ENCODE assay signal across 9 mouse cellular contexts in genomic region chr17:35544680-35545079, GRCm38 (mm10). TPM values are rescaled to one million over a fixed set of nuclear protein-coding genes. Genes with fewer than 3 reads are reported as not detected.
DNase-seq lines count a peak whose midpoint lies in the region; ATAC-seq and TF ChIP-seq lines count a peak whose summit lies in the region.
"Had no signal": no experiment of that assay in that cellular context is flagged by ENCODE, and none has a peak within 500 bp of the region (broad histone marks: within the 10 kb centered on the region; RNA-seq: fewer than 3 reads in every experiment).

No protein-coding gene starts in this region.

- 34% methylated on average over 6 of the region's 6 CpGs for WGBS in bone marrow, adult 2 months
- 28% methylated on average over 6 of the region's 6 CpGs for WGBS in lung, postnatal 0 days

- DNase-seq in frontal cortex, postnatal 25 days (ENCODE audit: low spot score in 2 of 2): peak; percentile 38 to 64
- DNase-seq in A20 (ENCODE audit: low read depth, low spot score): peak; percentile 71
- DNase-seq in kidney, adult 8-10 months: peak; percentile 35 to 69
- DNase-seq in lung, postnatal 0 days (ENCODE audit: low spot score): peak; percentile 32
- peak; percentile 73 for DNase-seq in right cerebral cortex, postnatal 4 days

- no peak overlapping the region for H3K4me2 ChIP-seq in lung, postnatal 0 days (replicated peaks; ENCODE audit: low read depth, low read length)

- peak; percentile 63 for TF ChIP-seq CTCF in bone marrow, adult 2 months (IDR thresholded peaks at IDR 0.05; ENCODE audit: control insufficient read depth, insufficient read depth, low read length)
- TF ChIP-seq CTCF in embryonic fibroblast, embryonic 13.5 days (IDR thresholded peaks at IDR 0.05; ENCODE audit: borderline replicate concordance, insufficient read depth, low read length): 0 out of 2 replicates have a peak, but pooled peaks have one; percentile 9
- TF ChIP-seq CTCF in lung, postnatal 0 days (IDR thresholded peaks at IDR 0.05): peak; percentile 79

- TF ChIP-seq EP300 in lung, postnatal 0 days (IDR thresholded peaks at IDR 0.05): no peak

- no peaks in the 10 kb centered on the region for H3K9me3 ChIP-seq in lung, postnatal 0 days (ENCODE audit: low read length)

- no peak for ATAC-seq in frontal cortex, adult (ENCODE audit: low TSS enrichment)
- 0 out of 2 replicates have a peak, but pooled peaks have one; percentile 10 for ATAC-seq in lung, postnatal 0 days

- H3K9ac ChIP-seq in lung, postnatal 0 days (replicated peaks; ENCODE audit: low read depth): no peak overlapping the region

- TF ChIP-seq POLR2A in bone marrow, adult 2 months (IDR thresholded peaks at IDR 0.05; ENCODE audit: borderline replicate concordance, control insufficient read depth, low read depth, low read length): no peak
- no peak for TF ChIP-seq POLR2A in embryonic fibroblast, embryonic 13.5 days (IDR thresholded peaks at IDR 0.05; ENCODE audit: low read depth, low read length)

- H3K27me3 ChIP-seq in lung, postnatal 0 days (replicated peaks; ENCODE audit: insufficient read depth, low read length): no peaks in the 10 kb centered on the region

- H3K27ac ChIP-seq in bone marrow, adult 2 months (ENCODE audit: control insufficient read depth, insufficient read depth, low read depth, low read length, poor library complexity): no peak overlapping the region
- H3K27ac ChIP-seq in embryonic fibroblast, embryonic 13.5 days (ENCODE audit: insufficient read depth, low read length): no peak overlapping the region
- H3K27ac ChIP-seq in lung, postnatal 0 days (ENCODE audit: low read length): no peak overlapping the region

- no peaks in the 10 kb centered on the region for H3K36me3 ChIP-seq in lung, postnatal 0 days (ENCODE audit: insufficient read depth, low read length)

- H3K4me3 ChIP-seq in bone marrow, adult 2 months (replicated peaks; ENCODE audit: control insufficient read depth, low read depth, low read length): no peak overlapping the region
- H3K4me3 ChIP-seq in embryonic fibroblast, embryonic 13.5 days (ENCODE audit: insufficient read depth, low read length): no peak overlapping the region
- H3K4me3 ChIP-seq in lung, postnatal 0 days (ENCODE audit: low read depth, low read length): no peak overlapping the region

- H3K4me1 ChIP-seq in bone marrow, adult 2 months (ENCODE audit: control insufficient read depth, insufficient read depth, low read length): peaks cover 1% of the 10 kb centered on the region; the same call in 1 of the 2 replicates
- no peaks in the 10 kb centered on the region; the same call in 1 of the 2 replicates for H3K4me1 ChIP-seq in embryonic fibroblast, embryonic 13.5 days (ENCODE audit: control insufficient read depth, insufficient read depth, low read length)
- peaks cover 11% of the 10 kb centered on the region for H3K4me1 ChIP-seq in lung, postnatal 0 days (ENCODE audit: insufficient read depth, low read depth, low read length)

RNA-seq across cellular contexts. Expression of gene Cdsn, which starts 7.2 kb away (rescaled TPM):
- not detected in 2 replicates for polyA plus RNA-seq in bone marrow, adult 2 months (2011; ENCODE audit: insufficient read depth, insufficient read length, low replicate concordance, missing spikeins)
- polyA plus RNA-seq in embryonic fibroblast, embryonic 13.5 days (2011; ENCODE audit: insufficient read length, low read depth, missing spikeins): 19.8 and 28.6 TPM in 2 replicates
- polyA plus RNA-seq in lung, postnatal 0 days (2015; fragmentation: Nextera tagmentation; extraction: Ambion mirVana): 0.04 TPM in 1 of 2 replicates, not detected in the other

RNA-seq across cellular contexts. Expression of gene Psors1c2, which starts 11.7 kb away (rescaled TPM):
- polyA plus RNA-seq in bone marrow, adult 2 months (2011; ENCODE audit: insufficient read depth, insufficient read length, low replicate concordance, missing spikeins): not detected in 2 replicates
- 0.63 TPM in 1 of 2 replicates, not detected in the other for polyA plus RNA-seq in embryonic fibroblast, embryonic 13.5 days (2011; ENCODE audit: insufficient read length, low read depth, missing spikeins)
- not detected in 2 replicates for polyA plus RNA-seq in lung, postnatal 0 days (2015; fragmentation: Nextera tagmentation; extraction: Ambion mirVana)

RNA-seq across cellular contexts. Expression of gene 2300002M23Rik, which starts 22.6 kb away (rescaled TPM):
- not detected in 2 replicates for polyA plus RNA-seq in bone marrow, adult 2 months (2011; ENCODE audit: insufficient read depth, insufficient read length, low replicate concordance, missing spikeins)
- polyA plus RNA-seq in embryonic fibroblast, embryonic 13.5 days (2011; ENCODE audit: insufficient read length, low read depth, missing spikeins): not detected in 2 replicates
- polyA plus RNA-seq in lung, postnatal 0 days (2015; fragmentation: Nextera tagmentation; extraction: Ambion mirVana): not detected in 2 replicates
- polyA plus RNA-seq: stomach, embryonic 14.5 days had no signal

RNA-seq across cellular contexts. Expression of gene Cchcr1, which starts 27.8 kb away (rescaled TPM):
- 15.7 and 31.8 TPM in 2 replicates for polyA plus RNA-seq in bone marrow, adult 2 months (2011; ENCODE audit: insufficient read depth, insufficient read length, low replicate concordance, missing spikeins)
- polyA plus RNA-seq in embryonic fibroblast, embryonic 13.5 days (2011; ENCODE audit: insufficient read length, low read depth, missing spikeins): 18.6 and 22.8 TPM in 2 replicates
- 5.1 and 5.9 TPM in 2 replicates for polyA plus RNA-seq in lung, postnatal 0 days (2015; fragmentation: Nextera tagmentation; extraction: Ambion mirVana)

RNA-seq across cellular contexts. Expression of gene Tcf19, which starts 28.1 kb away (rescaled TPM):
- 28.7 and 41.7 TPM in 2 replicates for polyA plus RNA-seq in bone marrow, adult 2 months (2011; ENCODE audit: insufficient read depth, insufficient read length, low replicate concordance, missing spikeins)
- polyA plus RNA-seq in embryonic fibroblast, embryonic 13.5 days (2011; ENCODE audit: insufficient read length, low read depth, missing spikeins): 25.5 and 30.6 TPM in 2 replicates
- 14.2 and 17.4 TPM in 2 replicates for polyA plus RNA-seq in lung, postnatal 0 days (2015; fragmentation: Nextera tagmentation; extraction: Ambion mirVana)

Comparison
In these comparisons a context has a peak if more than half of its experiments do, and no peak if none do; other contexts are left out.
1. CTCF ChIP-seq: peak in every context shown above with its lines; median percentile 79 in lung, postnatal 0 days; 63 in bone marrow, adult 2 months; 9 in embryonic fibroblast, embryonic 13.5 days.
2. RNA of gene Cdsn, which starts 7.2 kb away (polyA plus RNA-seq): 19.8 to 28.6 TPM in embryonic fibroblast, embryonic 13.5 days; 0.04 TPM in lung, postnatal 0 days and not detected in bone marrow, adult 2 months; every median in the first group is over 10 times any median in the second.
3. Peak in every context shown above with its lines, with median percentiles within 50 percentile points of each other: DNase-seq.